Mouse (Mus musculus) kidney, embryonic 16.5 days (tissue): Measurements from ENCODE around the gene D10Jhu81e. TPM values are rescaled to one million over a fixed set of nuclear protein-coding genes. Genes with fewer than 3 reads are reported as not detected.
A peak's percentile ranks its signal among the peaks of the same experiment; 100 is the strongest.

Source experiments
- ATAC-seq: fragments of 200-750 bp; cut with Nextera tagmentation; 2 replicates; pipeline ENCODE4 v1.8.0; 2017; ENCODE audit warnings: moderate TSS enrichment; ENCODE audit not compliant: low FRiP score, low TSS enrichment
- H3K27ac ChIP-seq: fragments of 300-500 bp; sonication (generic); 2 replicates; pipeline ENCODE4 v1.5.1; 2014; ENCODE audit warnings: low read length
- H3K27me3 ChIP-seq: fragments of 300-500 bp; sonication (generic); 2 replicates; pipeline ENCODE4 v1.6.1; 2014; ENCODE audit warnings: low read length, control low read depth, mixed read lengths; ENCODE audit not compliant: insufficient read depth
- H3K36me3 ChIP-seq: fragments of 300-500 bp; sonication (generic); 2 replicates; pipeline ENCODE4 v1.6.1; 2014; ENCODE audit warnings: low read length, control low read depth, mixed read lengths; ENCODE audit not compliant: insufficient read depth
- H3K4me1 ChIP-seq: fragments of 300-500 bp; sonication (generic); 2 replicates; pipeline ENCODE4 v1.6.1; 2014; ENCODE audit warnings: low read length, control low read depth, mixed read lengths; ENCODE audit not compliant: insufficient read depth
- H3K4me2 ChIP-seq: fragments of 300-500 bp; sonication (generic); replicated peaks from 2 replicates; pipeline ENCODE4 v1.6.1; 2014; ENCODE audit warnings: low read depth, low read length
- H3K4me3 ChIP-seq: fragments of 300-500 bp; sonication (generic); 2 replicates; pipeline ENCODE4 v1.5.1; 2014; ENCODE audit warnings: mild to moderate bottlenecking, low read length
- H3K9ac ChIP-seq: fragments of 300-500 bp; sonication (generic); replicated peaks from 2 replicates; pipeline ENCODE4 v1.6.1; 2014; ENCODE audit warnings: low read length
- H3K9me3 ChIP-seq: fragments of 300-500 bp; sonication (generic); 2 replicates; pipeline ENCODE4 v1.6.1; 2016; ENCODE audit warnings: low read length, control low read depth
- WGBS: fragments of 180-500 bp; shearing (Covaris S2); extraction: QIAGEN DNeasy Blood & Tissue Kit; methylation state at CpG from one replicate; pipeline ENCODE4 v1.1.7; 2014; 5-methylcytosine and 5-hydroxymethylcytosine counted together
- polyA plus RNA-seq: library from polyadenylated mRNA; unstranded; fragments of >200 nt; fragmentation: Nextera tagmentation; extraction: Ambion mirVana; gene quantifications from 2 replicates; pipeline ENCODE4 v1.2.1, GENCODE M21; 2015

D10Jhu81e gene
- polyA plus RNA-seq, 1 experiment from 2014 or later: 54.7 TPM

- WGBS: 81% methylated on average over 3 of the region's 3 CpGs
- no peaks in the 10 kb centered on the region for H3K36me3 ChIP-seq
- no peak overlapping the region for H3K4me3 ChIP-seq
- no peak overlapping the region for H3K9ac ChIP-seq
- H3K9me3 ChIP-seq: no peaks in the 10 kb centered on the region
- H3K27ac ChIP-seq: no peak overlapping the region
- ATAC-seq: no peak
- H3K4me2 ChIP-seq: no peak overlapping the region
- H3K27me3 ChIP-seq: no peaks in the 10 kb centered on the region
- H3K4me1 ChIP-seq: peaks cover 27% of the 10 kb centered on the region
Measured at GRCm38 (mm10) chr10:78137191-78137590, 32.4 kb downstream of the D10Jhu81e start.

- no peak overlapping the region for H3K27ac ChIP-seq
- no peak overlapping the region for H3K4me3 ChIP-seq
- no peaks in the 10 kb centered on the region for H3K9me3 ChIP-seq
- H3K36me3 ChIP-seq: no peaks in the 10 kb centered on the region
- 79% methylated on average over 5 of the region's 5 CpGs for WGBS
- H3K27me3 ChIP-seq: no peaks in the 10 kb centered on the region
- no peak overlapping the region for H3K9ac ChIP-seq
- no peak overlapping the region for H3K4me2 ChIP-seq
- H3K4me1 ChIP-seq: peaks cover 27% of the 10 kb centered on the region
- ATAC-seq: no peak
Measured at GRCm38 (mm10) chr10:78135947-78136346, 33.6 kb downstream of the D10Jhu81e start.

GRCm38 (mm10) chr10:78134975-78135798 is 34.4 kb downstream of the D10Jhu81e start:
- peak overlapping the region; percentile 37 for H3K9ac ChIP-seq
- no peaks in the 10 kb centered on the region for H3K36me3 ChIP-seq
- H3K27ac ChIP-seq: no peak overlapping the region; the same call in 1 of the 2 replicates

GRCm38 (mm10) chr10:78134400-78134799 is 35.2 kb downstream of the D10Jhu81e start:
- Histone ChIP-seq H3K4me2 (peak overlapping the region; percentile 41; the same call in 1 of the 2 replicates), H3K9ac (no peak overlapping the region), H3K36me3 (no peaks in the 10 kb centered on the region), H3K9me3 (no peaks in the 10 kb centered on the region), H3K27ac (no peak overlapping the region), H3K4me1 (peaks cover 20% of the 10 kb centered on the region), H3K4me3 (no peak overlapping the region), H3K27me3 (no peaks in the 10 kb centered on the region)
- 74% methylated on average over 4 of the region's 4 CpGs for WGBS
- no peak for ATAC-seq

More at GRCm38 (mm10) chr10:78134975-78135798, 34.4 kb downstream of the D10Jhu81e start:
- ATAC-seq: peak; percentile 49
- Histone ChIP-seq H3K27me3 (no peaks in the 10 kb centered on the region), H3K4me3 (no peak overlapping the region), H3K4me2 (peak overlapping the region; percentile 41), H3K9me3 (no peaks in the 10 kb centered on the region), H3K4me1 (peaks cover 27% of the 10 kb centered on the region)
- WGBS: 10% methylated on average over 14 of the region's 14 CpGs

GRCm38 (mm10) chr10:78129998-78130397 is 39.6 kb downstream of the D10Jhu81e start:
- H3K27me3 ChIP-seq: no peaks in the 10 kb centered on the region
- peaks cover 7% of the 10 kb centered on the region for H3K4me1 ChIP-seq
- H3K9me3 ChIP-seq: no peaks in the 10 kb centered on the region
- H3K4me3 ChIP-seq: no peak overlapping the region
- H3K9ac ChIP-seq: no peak overlapping the region
- no peak overlapping the region for H3K27ac ChIP-seq
- ATAC-seq: no peak
- H3K4me2 ChIP-seq: no peak overlapping the region
- WGBS: 66% methylated on average over 4 of the region's 4 CpGs
- H3K36me3 ChIP-seq: no peaks in the 10 kb centered on the region

- H3K9ac ChIP-seq: no peak overlapping the region
- 59% methylated on average over 11 of the region's 11 CpGs for WGBS
- no peak for ATAC-seq
Measured at GRCm38 (mm10) chr10:78129423-78129822, 40.2 kb downstream of the D10Jhu81e start.

GRCm38 (mm10) chr10:78128647-78129046 is 40.9 kb downstream of the D10Jhu81e start:
- no peak overlapping the region for H3K4me3 ChIP-seq
- ATAC-seq: no peak
- no peaks in the 10 kb centered on the region for H3K36me3 ChIP-seq
- WGBS: 90% methylated on average over 2 of the region's 2 CpGs
- H3K27me3 ChIP-seq: no peaks in the 10 kb centered on the region
- no peaks in the 10 kb centered on the region for H3K9me3 ChIP-seq
- H3K4me2 ChIP-seq: no peak overlapping the region
- H3K27ac ChIP-seq: no peak overlapping the region
- peaks cover 5% of the 10 kb centered on the region; the same call in 1 of the 2 replicates for H3K4me1 ChIP-seq
- no peak overlapping the region for H3K9ac ChIP-seq

More at GRCm38 (mm10) chr10:78129423-78129822, 40.2 kb downstream of the D10Jhu81e start:
- Histone ChIP-seq H3K36me3 (no peaks in the 10 kb centered on the region), H3K27me3 (no peaks in the 10 kb centered on the region), H3K9me3 (no peaks in the 10 kb centered on the region), H3K4me2 (no peak overlapping the region), H3K27ac (no peak overlapping the region), H3K4me1 (peaks cover 6% of the 10 kb centered on the region; the same call in 1 of the 2 replicates), H3K4me3 (no peak overlapping the region)

- no peak overlapping the region for H3K4me3 ChIP-seq
- H3K27me3 ChIP-seq: no peaks in the 10 kb centered on the region
- no peak overlapping the region for H3K9ac ChIP-seq
- ATAC-seq: no peak
- H3K9me3 ChIP-seq: no peaks in the 10 kb centered on the region
- peaks cover 5% of the 10 kb centered on the region; the same call in 1 of the 2 replicates for H3K4me1 ChIP-seq
- no peaks in the 10 kb centered on the region for H3K36me3 ChIP-seq
- H3K4me2 ChIP-seq: no peak overlapping the region
- no peak overlapping the region for H3K27ac ChIP-seq
- 78% methylated on average over 1 of the region's 1 CpGs for WGBS
Measured at GRCm38 (mm10) chr10:78127931-78128330, 41.7 kb downstream of the D10Jhu81e start.

GRCm38 (mm10) chr10:78127046-78127870 is 42.3 kb downstream of the D10Jhu81e start:
- H3K4me1 ChIP-seq: peaks cover 5% of the 10 kb centered on the region; the same call in 1 of the 2 replicates
- 68% methylated on average over 9 of the region's 9 CpGs for WGBS
- no peaks in the 10 kb centered on the region for H3K27me3 ChIP-seq
- H3K27ac ChIP-seq: no peak overlapping the region
- no peak overlapping the region for H3K9ac ChIP-seq
- H3K4me2 ChIP-seq: no peak overlapping the region
- no peaks in the 10 kb centered on the region for H3K36me3 ChIP-seq
- ATAC-seq: no peak
- no peak overlapping the region for H3K4me3 ChIP-seq
- H3K9me3 ChIP-seq: no peaks in the 10 kb centered on the region
